Mouse (Mus musculus) kidney, postnatal 25 days (tissue): ENCODE data around the gene Atxn2.

Experiments used
- DNase-seq, 2 experiments: peaks; one replicate each; pipeline ENCODE4 v3.0.0; 2021; ENCODE audit warnings: mixed read lengths in 2 of 2

Gene Atxn2

DNA sequence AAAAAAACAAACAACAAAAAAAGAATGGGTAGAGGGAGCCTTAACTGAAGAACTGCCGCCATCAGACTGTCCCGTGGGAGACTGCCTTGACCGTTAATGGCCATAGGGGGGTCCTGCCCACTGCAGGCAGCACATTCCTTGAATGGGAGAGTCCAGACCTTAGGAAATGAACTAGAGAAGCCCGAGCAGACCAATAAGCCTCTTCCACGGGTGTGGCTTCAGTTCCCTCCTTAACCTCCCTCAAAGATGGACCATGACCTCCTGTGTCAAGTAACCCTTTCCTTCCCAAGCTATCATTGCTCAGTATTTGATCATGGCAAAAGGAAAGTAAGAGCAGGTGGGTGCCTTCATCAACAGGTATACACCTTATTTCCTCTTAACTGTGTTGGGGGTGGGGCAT is 150.8 kb downstream of the Atxn2 start:
- DNase-seq, result no peak

DNA sequence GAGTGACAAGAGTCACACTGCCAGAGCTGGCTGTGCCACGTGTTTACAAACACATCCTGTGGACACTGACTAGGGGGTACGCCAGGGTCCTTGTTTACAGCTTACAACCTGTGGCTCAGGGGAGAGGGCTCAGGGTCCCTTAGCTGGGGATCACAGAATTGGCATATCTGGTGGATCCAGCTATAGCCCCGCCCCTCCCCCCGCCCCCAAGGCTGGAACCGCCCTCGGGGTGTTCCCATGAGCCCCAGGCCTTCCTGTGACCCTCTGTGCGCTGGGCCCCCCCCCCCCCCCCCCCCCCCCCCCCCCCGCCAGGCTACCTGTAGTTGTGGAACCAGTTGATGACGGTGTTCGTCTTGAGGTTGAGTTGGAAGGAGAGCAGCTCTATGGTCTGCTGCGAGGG is 153.2 kb downstream of the Atxn2 start:
- no peak for DNase-seq
